21 mouse cellular contexts compared by ENCODE assay signal in genomic region chr16:16574508-16574907, GRCm38 (mm10).
"Had no signal": no experiment of that assay in that cellular context is flagged by ENCODE, and none has a peak within 500 bp of the region (broad histone marks: within the 10 kb centered on the region; RNA-seq: fewer than 3 reads in every experiment).

No protein-coding gene starts in this region.

- DNase-seq: liver, postnatal 0 days; lung, adult 2 months; lung, postnatal 14 days; lung, postnatal 36 days; midbrain, embryonic 14.5 days; retina, postnatal 1 day; right cerebral cortex, adult 18-20 months; right cerebral cortex, postnatal 25 days; right cerebral cortex, postnatal 4 days; spleen, adult 18-20 months; thymus, postnatal 14 days; thymus, postnatal 36 days had no signal

- ATAC-seq: liver, postnatal 0 days; lung, postnatal 0 days; midbrain, embryonic 16.5 days had no signal

- H3K27ac ChIP-seq: liver, embryonic 15.5 days; lung, embryonic 15.5 days; midbrain, embryonic 10.5 days; midbrain, embryonic 12.5 days; neural tube, embryonic 13.5 days; neural tube, embryonic 15.5 days had no signal

- H3K36me3 ChIP-seq: liver, embryonic 15.5 days; lung, embryonic 15.5 days; midbrain, embryonic 10.5 days; midbrain, embryonic 12.5 days; neural tube, embryonic 13.5 days; neural tube, embryonic 15.5 days had no signal

- H3K4me3 ChIP-seq: liver, embryonic 15.5 days; lung, embryonic 15.5 days; midbrain, embryonic 10.5 days; midbrain, embryonic 12.5 days; myocyte; neural tube, embryonic 13.5 days; neural tube, embryonic 15.5 days had no signal
